Mouse (Mus musculus): Measurements from ENCODE around the gene Nploc4. TPM values are rescaled to one million over a fixed set of nuclear protein-coding genes. Genes with fewer than 3 reads are reported as not detected.

Nploc4 gene
- polyA plus RNA-seq, 1 experiment = 61.8 TPM

DNA sequence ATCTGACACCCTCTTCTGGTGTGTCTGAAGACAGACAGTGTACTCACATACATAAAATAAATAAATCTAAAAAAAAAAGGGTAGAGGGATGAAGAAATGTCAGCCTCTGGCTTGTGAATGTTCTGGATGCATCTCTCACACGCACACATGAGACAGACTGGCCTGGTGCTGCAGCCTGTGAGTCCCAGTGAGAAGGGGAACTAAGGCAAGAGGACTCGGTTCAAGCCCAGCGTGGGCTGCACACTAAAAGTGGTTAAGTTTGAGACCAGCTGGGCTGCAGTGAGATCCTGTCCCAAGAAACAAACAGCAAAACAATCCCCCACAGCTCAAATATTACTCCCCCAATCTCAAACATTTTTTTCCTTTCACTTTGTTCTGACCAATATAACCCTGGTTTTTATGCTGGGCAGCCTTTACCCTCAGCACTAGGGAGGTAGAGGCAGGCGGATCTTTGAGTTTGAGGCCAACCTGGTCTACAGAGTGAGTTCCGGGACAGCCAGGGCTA is 94.8 kb downstream of the Nploc4 start:
- TF ChIP-seq FOSL1 (IDR thresholded peaks at IDR 0.05; ENCODE audit: insufficient read depth, low read length, poor library complexity, severe bottlenecking) (no peak), CTCF (IDR thresholded peaks at IDR 0.05; ENCODE audit: control insufficient read depth, insufficient read depth, insufficient read length) (no peak), MYOD1 (IDR thresholded peaks at IDR 0.05; ENCODE audit: control insufficient read depth, insufficient read length, low read depth) (no peak), MYOG (IDR thresholded peaks at IDR 0.05; ENCODE audit: control insufficient read depth, extremely low read depth, insufficient read length) (no peak), CEBPB (IDR thresholded peaks at IDR 0.05; ENCODE audit: low read depth) (no peak), USF1 (IDR thresholded peaks at IDR 0.05; ENCODE audit: low read depth) (no peak), MAX (IDR thresholded peaks at IDR 0.05) (no peak)
- peaks cover 18% of the 10 kb centered on the region for H3K79me3 ChIP-seq (ENCODE audit: low read depth)

DNA sequence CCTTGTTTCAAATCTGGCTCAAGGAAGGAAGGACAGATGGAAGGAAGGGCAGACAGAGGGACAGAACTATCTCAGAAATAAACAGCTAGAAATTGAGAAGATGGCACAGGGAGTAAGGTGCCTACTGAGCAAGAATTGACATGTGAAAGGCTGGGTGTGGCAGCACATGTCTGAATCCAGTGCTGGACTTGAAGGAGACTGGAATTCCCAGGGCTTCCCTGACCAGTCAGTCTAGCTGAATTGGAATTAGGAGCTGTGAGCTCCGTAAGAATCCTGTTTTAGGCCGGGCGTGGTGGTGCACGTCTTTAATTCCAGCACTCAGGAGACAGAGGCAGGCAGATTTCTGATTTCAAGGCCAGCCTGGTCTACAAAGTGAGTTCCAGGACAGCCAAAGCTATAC is 95.8 kb downstream of the Nploc4 start:
- Histone ChIP-seq H3K79me3 (ENCODE audit: low read depth) (peaks cover 11% of the 10 kb centered on the region), H3K4me3 (ENCODE audit: insufficient read depth, poor library complexity, severe bottlenecking) (no peak overlapping the region), H3ac (ENCODE audit: control insufficient read depth, insufficient read length, low read depth) (no peak overlapping the region), H3K79me2 (ENCODE audit: control insufficient read depth, insufficient read depth) (peaks cover 14% of the 10 kb centered on the region), H3K36me3 (ENCODE audit: control insufficient read depth, insufficient read depth) (peaks cover 12% of the 10 kb centered on the region), H3K27me3 (ENCODE audit: control insufficient read depth, insufficient read depth, insufficient read length) (no peaks in the 10 kb centered on the region)
- TF ChIP-seq MYOD1 (IDR thresholded peaks at IDR 0.05; ENCODE audit: control insufficient read depth, insufficient read length, low read depth) (no peak), FOSL1 (IDR thresholded peaks at IDR 0.05; ENCODE audit: insufficient read depth, low read length, poor library complexity, severe bottlenecking) (no peak), CEBPB (IDR thresholded peaks at IDR 0.05; ENCODE audit: low read depth) (no peak), CTCF (IDR thresholded peaks at IDR 0.05; ENCODE audit: control insufficient read depth, insufficient read depth, insufficient read length) (no peak), USF1 (IDR thresholded peaks at IDR 0.05; ENCODE audit: low read depth) (no peak), MAX (IDR thresholded peaks at IDR 0.05) (no peak), MYOG (IDR thresholded peaks at IDR 0.05; ENCODE audit: control insufficient read depth, extremely low read depth, insufficient read length) (no peak)

More for the DNA sequence above, 94.8 kb downstream of the Nploc4 start:
- Histone ChIP-seq H3K79me2 (ENCODE audit: control insufficient read depth, insufficient read depth) (peaks cover 24% of the 10 kb centered on the region), H3K27me3 (ENCODE audit: control insufficient read depth, insufficient read depth, insufficient read length) (no peaks in the 10 kb centered on the region), H3K4me3 (ENCODE audit: insufficient read depth, poor library complexity, severe bottlenecking) (no peak overlapping the region), H3ac (ENCODE audit: control insufficient read depth, insufficient read length, low read depth) (no peak overlapping the region), H3K36me3 (ENCODE audit: control insufficient read depth, insufficient read depth) (peaks cover 21% of the 10 kb centered on the region)

- Histone ChIP-seq H3K79me2 (ENCODE audit: control insufficient read depth, insufficient read depth) (peaks cover 2% of the 10 kb centered on the region), H3K36me3 (ENCODE audit: control insufficient read depth, insufficient read depth) (peaks cover 2% of the 10 kb centered on the region), H3K4me3 (ENCODE audit: insufficient read depth, poor library complexity, severe bottlenecking) (no peak overlapping the region), H3ac (ENCODE audit: control insufficient read depth, insufficient read length, low read depth) (no peak overlapping the region), H3K79me3 (ENCODE audit: low read depth) (peaks cover 2% of the 10 kb centered on the region), H3K27me3 (ENCODE audit: control insufficient read depth, insufficient read depth, insufficient read length) (no peaks in the 10 kb centered on the region)
- no peak for TF ChIP-seq CEBPB (IDR thresholded peaks at IDR 0.05; ENCODE audit: low read depth)
- TF ChIP-seq MAX (IDR thresholded peaks at IDR 0.05) = no peak
- TF ChIP-seq CTCF (IDR thresholded peaks at IDR 0.05; ENCODE audit: control insufficient read depth, insufficient read depth, insufficient read length) = no peak
- TF ChIP-seq FOSL1 (IDR thresholded peaks at IDR 0.05; ENCODE audit: insufficient read depth, low read length, poor library complexity, severe bottlenecking) = no peak
- no peak for TF ChIP-seq MYOD1 (IDR thresholded peaks at IDR 0.05; ENCODE audit: control insufficient read depth, insufficient read length, low read depth)
- no peak for TF ChIP-seq MYOG (IDR thresholded peaks at IDR 0.05; ENCODE audit: control insufficient read depth, extremely low read depth, insufficient read length)
- no peak for TF ChIP-seq USF1 (IDR thresholded peaks at IDR 0.05; ENCODE audit: low read depth)
Observed at GRCm38 (mm10) chr11:120339978-120340513, 97.5 kb downstream of the Nploc4 start.

- no peak overlapping the region for H3K4me3 ChIP-seq (ENCODE audit: insufficient read depth, poor library complexity, severe bottlenecking)
- TF ChIP-seq FOSL1 (IDR thresholded peaks at IDR 0.05; ENCODE audit: insufficient read depth, low read length, poor library complexity, severe bottlenecking) (no peak), MYOG (IDR thresholded peaks at IDR 0.05; ENCODE audit: control insufficient read depth, extremely low read depth, insufficient read length) (no peak), CEBPB (IDR thresholded peaks at IDR 0.05; ENCODE audit: low read depth) (no peak), CTCF (IDR thresholded peaks at IDR 0.05; ENCODE audit: control insufficient read depth, insufficient read depth, insufficient read length) (no peak), MAX (IDR thresholded peaks at IDR 0.05) (no peak), USF1 (IDR thresholded peaks at IDR 0.05; ENCODE audit: low read depth) (no peak), MYOD1 (IDR thresholded peaks at IDR 0.05; ENCODE audit: control insufficient read depth, insufficient read length, low read depth) (no peak)
- H3K36me3 ChIP-seq (ENCODE audit: control insufficient read depth, insufficient read depth) = no peaks in the 10 kb centered on the region
- H3ac ChIP-seq (ENCODE audit: control insufficient read depth, insufficient read length, low read depth) = no peak overlapping the region
- no peaks in the 10 kb centered on the region for H3K79me3 ChIP-seq (ENCODE audit: low read depth)
- H3K79me2 ChIP-seq (ENCODE audit: control insufficient read depth, insufficient read depth) = no peaks in the 10 kb centered on the region
- no peaks in the 10 kb centered on the region for H3K27me3 ChIP-seq (ENCODE audit: control insufficient read depth, insufficient read depth, insufficient read length)
Observed at GRCm38 (mm10) chr11:120338786-120339185, 98.7 kb downstream of the Nploc4 start.

GRCm38 (mm10) chr11:120337447-120337846 is 100.1 kb downstream of the Nploc4 start:
- Histone ChIP-seq H3K79me2 (ENCODE audit: control insufficient read depth, insufficient read depth) (no peaks in the 10 kb centered on the region), H3K79me3 (ENCODE audit: low read depth) (no peaks in the 10 kb centered on the region), H3ac (ENCODE audit: control insufficient read depth, insufficient read length, low read depth) (no peak overlapping the region), H3K27me3 (ENCODE audit: control insufficient read depth, insufficient read depth, insufficient read length) (no peaks in the 10 kb centered on the region), H3K36me3 (ENCODE audit: control insufficient read depth, insufficient read depth) (no peaks in the 10 kb centered on the region), H3K4me3 (ENCODE audit: insufficient read depth, poor library complexity, severe bottlenecking) (no peak overlapping the region)
- no peak for TF ChIP-seq MYOD1 (IDR thresholded peaks at IDR 0.05; ENCODE audit: control insufficient read depth, insufficient read length, low read depth)
- no peak for TF ChIP-seq CEBPB (IDR thresholded peaks at IDR 0.05; ENCODE audit: low read depth)
- TF ChIP-seq MYOG (IDR thresholded peaks at IDR 0.05; ENCODE audit: control insufficient read depth, extremely low read depth, insufficient read length) = no peak
- no peak for TF ChIP-seq FOSL1 (IDR thresholded peaks at IDR 0.05; ENCODE audit: insufficient read depth, low read length, poor library complexity, severe bottlenecking)
- TF ChIP-seq MAX (IDR thresholded peaks at IDR 0.05) = no peak
- no peak for TF ChIP-seq USF1 (IDR thresholded peaks at IDR 0.05; ENCODE audit: low read depth)
- no peak for TF ChIP-seq CTCF (IDR thresholded peaks at IDR 0.05; ENCODE audit: control insufficient read depth, insufficient read depth, insufficient read length)

Measured in C2C12 (cell line).